Mouse (Mus musculus): Measurements from ENCODE around the gene Pam. TPM values are rescaled to one million over a fixed set of nuclear protein-coding genes. Genes with fewer than 3 reads are reported as not detected.
A peak's percentile ranks its signal among the peaks of the same experiment; 100 is the strongest.

Gene Pam
- polyA plus RNA-seq, 1 experiment from 2014 or later: 65.3 TPM

DNA sequence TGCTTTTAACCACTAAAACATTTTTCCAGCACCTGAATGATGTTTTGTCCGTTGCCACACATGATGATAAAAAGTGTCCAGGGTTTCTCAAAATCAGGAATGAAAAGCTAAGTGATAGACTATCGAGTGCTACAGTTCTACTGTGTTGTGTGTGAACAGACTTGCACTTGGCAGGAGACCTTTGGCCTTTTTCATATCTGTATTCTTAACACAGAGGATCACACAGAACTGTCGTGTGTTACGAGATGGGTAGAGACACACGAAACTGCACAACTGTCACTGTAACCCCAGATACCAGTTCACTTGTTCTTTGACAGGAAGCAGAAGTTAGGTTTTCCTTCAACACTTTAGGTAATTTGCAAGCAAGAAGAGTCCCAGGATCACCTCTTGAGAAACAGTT is 232.7 kb downstream of the Pam start:
- H3K9me3 ChIP-seq (ENCODE audit: control insufficient read depth, low read length): no peaks in the 10 kb centered on the region
- H3K36me3 ChIP-seq (ENCODE audit: control insufficient read depth, insufficient read depth, low read length): no peaks in the 10 kb centered on the region
- DNase-seq (ENCODE audit: low spot score): no peak
- H3K4me3 ChIP-seq (ENCODE audit: low read depth, low read length): no peak overlapping the region
- H3K4me1 ChIP-seq (replicated peaks; ENCODE audit: control insufficient read depth, insufficient read depth, low read length): no peaks in the 10 kb centered on the region
- ATAC-seq (replicated peaks; ENCODE audit: low FRiP score, low TSS enrichment, low read depth): no peak
- H3K4me2 ChIP-seq (ENCODE audit: low read length): no peak overlapping the region
- WGBS: 76% methylated on average over 5 of the region's 5 CpGs
- no peaks in the 10 kb centered on the region for H3K27me3 ChIP-seq (replicated peaks; ENCODE audit: control insufficient read depth, insufficient read depth, low read length)
- no peak overlapping the region for H3K27ac ChIP-seq (ENCODE audit: low read depth)
- H3K9ac ChIP-seq (ENCODE audit: low read length): no peak overlapping the region

- DNase-seq (ENCODE audit: low spot score): no peak
- Histone ChIP-seq H3K36me3 (ENCODE audit: control insufficient read depth, insufficient read depth, low read length) (no peaks in the 10 kb centered on the region), H3K27ac (ENCODE audit: low read depth) (no peak overlapping the region), H3K4me3 (ENCODE audit: low read depth, low read length) (no peak overlapping the region), H3K9ac (ENCODE audit: low read length) (no peak overlapping the region), H3K4me2 (ENCODE audit: low read length) (no peak overlapping the region), H3K27me3 (replicated peaks; ENCODE audit: control insufficient read depth, insufficient read depth, low read length) (no peaks in the 10 kb centered on the region), H3K9me3 (ENCODE audit: control insufficient read depth, low read length) (no peaks in the 10 kb centered on the region), H3K4me1 (replicated peaks; ENCODE audit: control insufficient read depth, insufficient read depth, low read length) (no peaks in the 10 kb centered on the region)
- no peak for ATAC-seq (replicated peaks; ENCODE audit: low FRiP score, low TSS enrichment, low read depth)
- WGBS: 81% methylated on average over 3 of the region's 3 CpGs
These were observed 241.2 kb downstream of the Pam start for GRCm38 (mm10) chr1:97854256-97854655.

GRCm38 (mm10) chr1:97851601-97852175 is 243.8 kb downstream of the Pam start:
- no peaks in the 10 kb centered on the region for H3K4me1 ChIP-seq (replicated peaks; ENCODE audit: control insufficient read depth, insufficient read depth, low read length)
- no peaks in the 10 kb centered on the region for H3K27me3 ChIP-seq (replicated peaks; ENCODE audit: control insufficient read depth, insufficient read depth, low read length)
- no peak overlapping the region for H3K9ac ChIP-seq (ENCODE audit: low read length)
- H3K4me2 ChIP-seq (ENCODE audit: low read length): no peak overlapping the region
- H3K4me3 ChIP-seq (ENCODE audit: low read depth, low read length): no peak overlapping the region
- H3K9me3 ChIP-seq (ENCODE audit: control insufficient read depth, low read length): no peaks in the 10 kb centered on the region
- H3K27ac ChIP-seq (ENCODE audit: low read depth): no peak overlapping the region
- ATAC-seq (replicated peaks; ENCODE audit: low FRiP score, low TSS enrichment, low read depth) (no peak), DNase-seq (ENCODE audit: low spot score) (no peak)
- no peaks in the 10 kb centered on the region for H3K36me3 ChIP-seq (ENCODE audit: control insufficient read depth, insufficient read depth, low read length)
- WGBS: 78% methylated on average over 13 of the region's 13 CpGs

DNA sequence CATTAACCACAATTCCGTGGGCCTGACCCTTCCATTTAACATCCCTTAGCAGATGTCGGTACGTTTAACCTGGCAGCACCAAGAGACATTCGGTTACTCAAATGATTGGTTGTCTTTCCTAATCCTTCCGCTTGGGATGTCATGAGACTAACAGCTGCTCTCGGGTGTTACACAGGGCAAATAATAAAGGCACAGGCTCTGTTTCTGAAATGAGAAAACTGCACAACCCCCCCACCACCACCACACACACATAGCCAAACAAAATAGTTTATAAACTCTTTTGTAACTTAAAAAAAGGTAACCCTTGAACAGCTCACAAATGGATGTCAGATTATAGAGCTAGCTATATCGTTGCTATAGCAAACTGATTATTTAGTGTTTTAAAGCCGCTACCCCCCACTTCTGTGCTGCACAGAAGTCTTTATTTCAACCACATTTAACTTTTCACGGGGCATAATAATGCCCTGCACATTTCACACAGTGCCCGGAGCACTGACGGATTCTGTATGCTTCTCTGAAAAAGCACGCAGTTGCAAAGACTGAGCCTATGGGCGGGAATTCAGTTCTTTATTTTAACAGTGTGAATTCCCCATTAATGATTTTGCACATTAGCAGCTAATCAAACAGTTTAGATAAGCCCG is 246.7 kb downstream of the Pam start:
- WGBS: 76% methylated on average over 14 of the region's 14 CpGs
- H3K9ac ChIP-seq (ENCODE audit: low read length): no peak overlapping the region
- no peaks in the 10 kb centered on the region for H3K27me3 ChIP-seq (replicated peaks; ENCODE audit: control insufficient read depth, insufficient read depth, low read length)
- H3K9me3 ChIP-seq (ENCODE audit: control insufficient read depth, low read length): no peaks in the 10 kb centered on the region
- H3K27ac ChIP-seq (ENCODE audit: low read depth): no peak overlapping the region
- no peak overlapping the region for H3K4me2 ChIP-seq (ENCODE audit: low read length)
- no peak for ATAC-seq (replicated peaks; ENCODE audit: low FRiP score, low TSS enrichment, low read depth)
- no peak for DNase-seq (ENCODE audit: low spot score)
- H3K4me1 ChIP-seq (replicated peaks; ENCODE audit: control insufficient read depth, insufficient read depth, low read length): no peaks in the 10 kb centered on the region
- H3K4me3 ChIP-seq (ENCODE audit: low read depth, low read length): no peak overlapping the region
- no peaks in the 10 kb centered on the region for H3K36me3 ChIP-seq (ENCODE audit: control insufficient read depth, insufficient read depth, low read length)

DNA sequence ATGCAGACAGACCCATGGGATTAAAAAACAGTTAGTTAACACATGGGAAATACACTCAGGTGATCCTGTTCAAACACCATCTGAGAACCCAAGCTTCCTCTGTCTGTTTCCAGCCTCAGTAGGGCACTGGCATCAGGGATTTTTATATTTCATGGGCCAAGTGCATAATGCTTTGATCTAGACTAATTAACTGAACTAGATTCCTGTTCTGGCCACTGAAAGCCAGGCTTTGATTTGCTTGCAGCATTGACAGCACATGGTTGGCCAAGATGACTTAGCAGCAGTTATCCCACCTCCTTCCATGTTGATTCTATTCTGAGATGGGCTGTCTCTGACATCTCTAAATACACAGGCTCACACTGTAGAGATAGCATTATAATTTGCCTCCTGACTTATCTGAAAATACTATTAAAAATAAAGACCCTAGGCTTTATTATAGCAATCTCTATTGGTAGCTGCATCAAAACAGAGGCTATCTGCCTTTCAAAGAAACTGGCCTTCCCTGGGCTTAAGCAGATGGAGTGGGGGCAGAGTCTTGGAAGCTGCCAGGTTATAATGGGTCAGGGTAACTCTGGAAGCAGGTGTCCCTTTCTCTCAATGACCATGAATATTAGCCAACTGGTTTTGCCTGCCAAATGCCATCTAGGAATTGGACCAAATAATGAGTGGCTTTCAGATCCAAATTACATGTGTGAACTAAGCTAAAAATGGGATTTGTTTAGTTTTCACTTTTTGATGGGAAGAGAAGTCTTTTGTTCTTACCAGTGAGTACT is 252.0 kb downstream of the Pam start:
- Histone ChIP-seq H3K4me2 (ENCODE audit: low read length) (no peak overlapping the region), H3K4me1 (replicated peaks; ENCODE audit: control insufficient read depth, insufficient read depth, low read length) (no peaks in the 10 kb centered on the region), H3K9me3 (ENCODE audit: control insufficient read depth, low read length) (no peaks in the 10 kb centered on the region), H3K27me3 (replicated peaks; ENCODE audit: control insufficient read depth, insufficient read depth, low read length) (no peaks in the 10 kb centered on the region), H3K9ac (ENCODE audit: low read length) (no peak overlapping the region), H3K4me3 (ENCODE audit: low read depth, low read length) (no peak overlapping the region), H3K36me3 (ENCODE audit: control insufficient read depth, insufficient read depth, low read length) (peaks cover 3% of the 10 kb centered on the region; the same call in 1 of the 2 replicates), H3K27ac (ENCODE audit: low read depth) (no peak overlapping the region)
- no peak for DNase-seq (ENCODE audit: low spot score)
- no peak for ATAC-seq (replicated peaks; ENCODE audit: low FRiP score, low TSS enrichment, low read depth)

- no peak overlapping the region for H3K4me3 ChIP-seq (ENCODE audit: low read depth, low read length)
- ATAC-seq (replicated peaks; ENCODE audit: low FRiP score, low TSS enrichment, low read depth) (no peak), DNase-seq (ENCODE audit: low spot score) (no peak)
- 0 out of 2 replicates have a peak, but pooled peaks cover 2% of the 10 kb centered on the region for H3K36me3 ChIP-seq (ENCODE audit: control insufficient read depth, insufficient read depth, low read length)
- no peak overlapping the region for H3K4me2 ChIP-seq (ENCODE audit: low read length)
- H3K27me3 ChIP-seq (replicated peaks; ENCODE audit: control insufficient read depth, insufficient read depth, low read length): no peaks in the 10 kb centered on the region
- no peak overlapping the region for H3K9ac ChIP-seq (ENCODE audit: low read length)
- H3K9me3 ChIP-seq (ENCODE audit: control insufficient read depth, low read length): no peaks in the 10 kb centered on the region
- H3K27ac ChIP-seq (ENCODE audit: low read depth): no peak overlapping the region
- no peaks in the 10 kb centered on the region for H3K4me1 ChIP-seq (replicated peaks; ENCODE audit: control insufficient read depth, insufficient read depth, low read length)
- 90% methylated on average over 5 of the region's 5 CpGs for WGBS
These were observed 261.1 kb downstream of the Pam start for GRCm38 (mm10) chr1:97834354-97834822.

GRCm38 (mm10) chr1:97833466-97834353 is 261.7 kb downstream of the Pam start:
- H3K4me1 ChIP-seq (replicated peaks; ENCODE audit: control insufficient read depth, insufficient read depth, low read length): no peaks in the 10 kb centered on the region
- no peak overlapping the region for H3K4me2 ChIP-seq (ENCODE audit: low read length)
- no peak overlapping the region for H3K4me3 ChIP-seq (ENCODE audit: low read depth, low read length)
- no peaks in the 10 kb centered on the region for H3K27me3 ChIP-seq (replicated peaks; ENCODE audit: control insufficient read depth, insufficient read depth, low read length)
- 80% methylated on average over 5 of the region's 5 CpGs for WGBS
- 0 out of 2 replicates have a peak, but pooled peaks cover 2% of the 10 kb centered on the region for H3K36me3 ChIP-seq (ENCODE audit: control insufficient read depth, insufficient read depth, low read length)
- H3K9me3 ChIP-seq (ENCODE audit: control insufficient read depth, low read length): no peaks in the 10 kb centered on the region
- H3K27ac ChIP-seq (ENCODE audit: low read depth): peak overlapping the region; percentile 16; the same call in 1 of the 2 replicates
- ATAC-seq (replicated peaks; ENCODE audit: low FRiP score, low TSS enrichment, low read depth) (no peak), DNase-seq (ENCODE audit: low spot score) (no peak)
- H3K9ac ChIP-seq (ENCODE audit: low read length): no peak overlapping the region

DNA sequence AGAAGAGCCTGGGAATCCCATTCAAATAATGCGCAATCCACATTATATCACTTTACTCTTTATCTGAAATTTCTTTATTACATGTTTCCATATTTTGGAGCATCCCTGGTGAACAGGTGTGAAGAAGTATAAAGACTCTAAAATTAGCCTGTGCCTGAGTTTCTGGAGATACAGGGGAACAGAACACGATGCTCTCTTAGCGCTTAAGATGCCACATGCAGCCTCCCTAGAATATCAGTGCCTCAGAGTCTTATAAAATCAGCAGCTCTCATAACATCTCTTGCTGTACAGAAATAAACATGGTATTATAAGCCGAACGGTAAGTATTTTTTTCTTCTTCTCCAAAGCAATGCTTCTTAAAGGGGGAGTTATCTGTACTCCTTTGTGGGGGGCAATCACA is 267.4 kb downstream of the Pam start:
- Histone ChIP-seq H3K9me3 (ENCODE audit: control insufficient read depth, low read length) (no peaks in the 10 kb centered on the region), H3K4me3 (ENCODE audit: low read depth, low read length) (no peak overlapping the region), H3K9ac (ENCODE audit: low read length) (no peak overlapping the region), H3K27ac (ENCODE audit: low read depth) (no peak overlapping the region), H3K4me1 (replicated peaks; ENCODE audit: control insufficient read depth, insufficient read depth, low read length) (no peaks in the 10 kb centered on the region), H3K36me3 (ENCODE audit: control insufficient read depth, insufficient read depth, low read length) (0 out of 2 replicates have a peak, but pooled peaks cover 2% of the 10 kb centered on the region), H3K27me3 (replicated peaks; ENCODE audit: control insufficient read depth, insufficient read depth, low read length) (no peaks in the 10 kb centered on the region), H3K4me2 (ENCODE audit: low read length) (no peak overlapping the region)
- no peak for ATAC-seq (replicated peaks; ENCODE audit: low FRiP score, low TSS enrichment, low read depth)
- DNase-seq (ENCODE audit: low spot score): no peak
- 91% methylated on average over 5 of the region's 5 CpGs for WGBS
